Mouse (Mus musculus) midbrain, embryonic 15.5 days (tissue): ENCODE data around the gene Nars2. TPM values are rescaled to one million over a fixed set of nuclear protein-coding genes. Genes with fewer than 3 reads are reported as not detected.

Experiments
- ATAC-seq: fragments of 200-750 bp; cut with Nextera tagmentation; replicated peaks from 2 replicates; pipeline ENCODE4 v1.8.0; 2017; ENCODE audit warnings: moderate TSS enrichment
- H3K27ac ChIP-seq: fragments of 300-500 bp; sonication (generic); 2 replicates; pipeline ENCODE4 v1.5.1; 2015; ENCODE audit warnings: mild to moderate bottlenecking, inconsistent platforms
- H3K27me3 ChIP-seq: fragments of 300-500 bp; sonication (generic); replicated peaks from 2 replicates; pipeline ENCODE4 v1.6.1; 2015; ENCODE audit warnings: inconsistent platforms
- H3K36me3 ChIP-seq: fragments of 300-500 bp; sonication (generic); replicated peaks from 2 replicates; pipeline ENCODE4 v1.6.1; 2015; ENCODE audit warnings: inconsistent platforms
- H3K4me1 ChIP-seq: fragments of 300-500 bp; sonication (generic); 2 replicates; pipeline ENCODE4 v1.6.1; 2015; ENCODE audit warnings: inconsistent platforms
- H3K4me2 ChIP-seq: fragments of 300-500 bp; sonication (generic); 2 replicates; pipeline ENCODE4 v1.6.1; 2015; ENCODE audit warnings: inconsistent platforms, mild to moderate bottlenecking, moderate library complexity
- H3K4me3 ChIP-seq: fragments of 300-500 bp; sonication (generic); 2 replicates; pipeline ENCODE4 v1.5.1; 2015; ENCODE audit warnings: mild to moderate bottlenecking, inconsistent platforms
- H3K9ac ChIP-seq: fragments of 300-500 bp; sonication (generic); 2 replicates; pipeline ENCODE4 v1.6.1; 2015; ENCODE audit warnings: mild to moderate bottlenecking, inconsistent platforms
- H3K9me3 ChIP-seq: fragments of 300-500 bp; sonication (generic); 2 replicates; pipeline ENCODE4 v1.6.1; 2016; ENCODE audit warnings: inconsistent platforms
- WGBS: fragments of 180-500 bp; shearing (Covaris S2); methylation state at CpG from one replicate; pipeline ENCODE4 v1.1.7; 2015; ENCODE audit warnings: mixed read lengths; 5-methylcytosine and 5-hydroxymethylcytosine counted together
- polyA plus RNA-seq: library from polyadenylated mRNA; unstranded; fragments of >200 nt; fragmentation: Nextera tagmentation; extraction: Ambion mirVana; gene quantifications from 2 replicates; pipeline ENCODE4 v1.2.1, GENCODE M21; 2015

The Nars2 gene
- polyA plus RNA-seq, 1 experiment from 2014 or later = 17.5 TPM

- Histone ChIP-seq H3K4me3 (no peak overlapping the region), H3K36me3 (no peaks in the 10 kb centered on the region), H3K27ac (no peak overlapping the region), H3K4me2 (no peak overlapping the region), H3K9ac (no peak overlapping the region), H3K27me3 (no peaks in the 10 kb centered on the region), H3K4me1 (no peaks in the 10 kb centered on the region), H3K9me3 (no peaks in the 10 kb centered on the region)
- WGBS = 92% methylated on average over 5 of the region's 5 CpGs
- ATAC-seq = no peak
Observed at GRCm38 (mm10) chr7:96975914-96976313, 24.6 kb downstream of the Nars2 start.

- 96% methylated on average over 1 of the region's 1 CpGs for WGBS
- Histone ChIP-seq H3K4me2 (no peak overlapping the region), H3K9me3 (no peaks in the 10 kb centered on the region), H3K4me1 (no peaks in the 10 kb centered on the region), H3K36me3 (no peaks in the 10 kb centered on the region), H3K9ac (no peak overlapping the region), H3K27ac (no peak overlapping the region), H3K4me3 (no peak overlapping the region), H3K27me3 (no peaks in the 10 kb centered on the region)
- ATAC-seq = no peak
Observed at GRCm38 (mm10) chr7:96977209-96977608, 25.9 kb downstream of the Nars2 start.

GRCm38 (mm10) chr7:96981366-96981765 lies 30.1 kb downstream of the Nars2 start:
- H3K36me3 ChIP-seq = no peaks in the 10 kb centered on the region
- H3K9ac ChIP-seq = no peak overlapping the region
- WGBS = 98% methylated on average over 2 of the region's 2 CpGs
- H3K4me2 ChIP-seq = no peak overlapping the region
- no peaks in the 10 kb centered on the region for H3K27me3 ChIP-seq
- H3K4me1 ChIP-seq = peaks cover 8% of the 10 kb centered on the region; the same call in 1 of the 2 replicates
- ATAC-seq = no peak
- no peak overlapping the region for H3K27ac ChIP-seq
- no peak overlapping the region for H3K4me3 ChIP-seq
- H3K9me3 ChIP-seq = no peaks in the 10 kb centered on the region

- ATAC-seq = peak; percentile 70
Observed at GRCm38 (mm10) chr7:96983660-96984347, 32.5 kb downstream of the Nars2 start.

GRCm38 (mm10) chr7:96985798-96986197 lies 34.5 kb downstream of the Nars2 start:
- H3K27me3 ChIP-seq = no peaks in the 10 kb centered on the region
- peaks cover 16% of the 10 kb centered on the region for H3K4me1 ChIP-seq
- peak overlapping the region; percentile 13; the same call in 1 of the 2 replicates for H3K27ac ChIP-seq
- 43% methylated on average over 8 of the region's 8 CpGs for WGBS
- peak; percentile 46; the same call in 1 of the 2 replicates for ATAC-seq
- no peak overlapping the region for H3K4me2 ChIP-seq
- no peak overlapping the region for H3K4me3 ChIP-seq
- no peak overlapping the region for H3K9ac ChIP-seq
- no peaks in the 10 kb centered on the region for H3K9me3 ChIP-seq
- H3K36me3 ChIP-seq = no peaks in the 10 kb centered on the region

More at GRCm38 (mm10) chr7:96983660-96984347, 32.5 kb downstream of the Nars2 start:
- WGBS = 21% methylated on average over 7 of the region's 7 CpGs
- Histone ChIP-seq H3K36me3 (no peaks in the 10 kb centered on the region), H3K27me3 (no peaks in the 10 kb centered on the region), H3K4me3 (no peak overlapping the region), H3K27ac (no peak overlapping the region), H3K9me3 (no peaks in the 10 kb centered on the region), H3K4me1 (peaks cover 16% of the 10 kb centered on the region), H3K9ac (no peak overlapping the region), H3K4me2 (no peak overlapping the region)

GRCm38 (mm10) chr7:96986795-96987445 lies 35.6 kb downstream of the Nars2 start:
- Histone ChIP-seq H3K4me1 (peaks cover 16% of the 10 kb centered on the region), H3K27me3 (no peaks in the 10 kb centered on the region), H3K27ac (no peak overlapping the region), H3K36me3 (no peaks in the 10 kb centered on the region), H3K9me3 (no peaks in the 10 kb centered on the region), H3K9ac (no peak overlapping the region), H3K4me3 (no peak overlapping the region), H3K4me2 (no peak overlapping the region)
- no peak; the same call in 1 of the 2 replicates for ATAC-seq
- 28% methylated on average over 9 of the region's 9 CpGs for WGBS

GRCm38 (mm10) chr7:96987676-96988075 lies 36.4 kb downstream of the Nars2 start:
- 72% methylated on average over 4 of the region's 4 CpGs for WGBS
- Histone ChIP-seq H3K9me3 (no peaks in the 10 kb centered on the region), H3K4me2 (no peak overlapping the region), H3K4me1 (peaks cover 16% of the 10 kb centered on the region), H3K9ac (no peak overlapping the region), H3K27ac (no peak overlapping the region), H3K36me3 (no peaks in the 10 kb centered on the region), H3K4me3 (no peak overlapping the region), H3K27me3 (no peaks in the 10 kb centered on the region)
- no peak for ATAC-seq

GRCm38 (mm10) chr7:97012956-97013355 lies 61.7 kb downstream of the Nars2 start:
- H3K4me1 ChIP-seq = no peaks in the 10 kb centered on the region
- ATAC-seq = no peak
- H3K27ac ChIP-seq = no peak overlapping the region
- H3K9ac ChIP-seq = no peak overlapping the region
- no peaks in the 10 kb centered on the region for H3K27me3 ChIP-seq
- WGBS = 79% methylated on average over 3 of the region's 3 CpGs
- H3K36me3 ChIP-seq = no peaks in the 10 kb centered on the region
- no peaks in the 10 kb centered on the region for H3K9me3 ChIP-seq
- H3K4me2 ChIP-seq = no peak overlapping the region
- no peak overlapping the region for H3K4me3 ChIP-seq

- Histone ChIP-seq H3K9me3 (no peaks in the 10 kb centered on the region), H3K4me3 (no peak overlapping the region), H3K9ac (no peak overlapping the region), H3K36me3 (no peaks in the 10 kb centered on the region), H3K4me2 (no peak overlapping the region), H3K27me3 (no peaks in the 10 kb centered on the region), H3K4me1 (no peaks in the 10 kb centered on the region), H3K27ac (no peak overlapping the region)
- ATAC-seq = no peak
- 65% methylated on average over 4 of the region's 4 CpGs for WGBS
Observed at GRCm38 (mm10) chr7:97018005-97018404, 66.7 kb downstream of the Nars2 start.

GRCm38 (mm10) chr7:97018418-97018817 lies 67.1 kb downstream of the Nars2 start:
- no peak overlapping the region for H3K4me2 ChIP-seq
- no peaks in the 10 kb centered on the region for H3K9me3 ChIP-seq
- WGBS = 86% methylated on average over 3 of the region's 3 CpGs
- no peak overlapping the region for H3K27ac ChIP-seq
- H3K4me3 ChIP-seq = no peak overlapping the region
- no peak for ATAC-seq
- H3K9ac ChIP-seq = no peak overlapping the region
- no peaks in the 10 kb centered on the region for H3K36me3 ChIP-seq
- H3K27me3 ChIP-seq = no peaks in the 10 kb centered on the region
- H3K4me1 ChIP-seq = no peaks in the 10 kb centered on the region

- Histone ChIP-seq H3K9me3 (no peaks in the 10 kb centered on the region), H3K36me3 (no peaks in the 10 kb centered on the region), H3K27me3 (no peaks in the 10 kb centered on the region), H3K9ac (no peak overlapping the region), H3K4me2 (no peak overlapping the region), H3K27ac (no peak overlapping the region), H3K4me3 (no peak overlapping the region), H3K4me1 (no peaks in the 10 kb centered on the region)
- no peak; the same call in 1 of the 2 replicates for ATAC-seq
- WGBS = 49% methylated on average over 1 of the region's 1 CpGs
Observed at GRCm38 (mm10) chr7:97019303-97019702, 68.0 kb downstream of the Nars2 start.

GRCm38 (mm10) chr7:97026772-97027358 lies 75.6 kb downstream of the Nars2 start:
- no peaks in the 10 kb centered on the region for H3K9me3 ChIP-seq
- ATAC-seq = no peak
- no peak overlapping the region for H3K4me2 ChIP-seq
- H3K27ac ChIP-seq = no peak overlapping the region
- H3K27me3 ChIP-seq = no peaks in the 10 kb centered on the region
- H3K9ac ChIP-seq = no peak overlapping the region
- 94% methylated on average over 5 of the region's 5 CpGs for WGBS
- no peak overlapping the region for H3K4me3 ChIP-seq
- no peaks in the 10 kb centered on the region for H3K36me3 ChIP-seq
- H3K4me1 ChIP-seq = no peaks in the 10 kb centered on the region
